Mouse (Mus musculus): ENCODE data around the gene Nfe2l3. TPM values are rescaled to one million over a fixed set of nuclear protein-coding genes. Genes with fewer than 3 reads are reported as not detected.

The Nfe2l3 gene
- polyA plus RNA-seq, 1 experiment from 2014 or later: 4.0 TPM

Other genes with a start within 250 kb of the Nfe2l3 start
- 930 and 1,017 TPM in 2 replicates for gene Hnrnpa2b1, start 37.2 kb downstream of the Nfe2l3 start, polyA plus RNA-seq (2014; fragmentation: Nextera tagmentation; extraction: Ambion mirVana)
- 411 and 425 TPM in 2 replicates for gene Cbx3, start 37.7 kb downstream of the Nfe2l3 start, polyA plus RNA-seq (2014; fragmentation: Nextera tagmentation; extraction: Ambion mirVana)
- 17.2 and 19.2 TPM in 2 replicates for gene Snx10, start 91.2 kb downstream of the Nfe2l3 start, polyA plus RNA-seq (2014; fragmentation: Nextera tagmentation; extraction: Ambion mirVana)

Measured in embryonic facial prominence, embryonic 14.5 days (tissue).